Mouse (Mus musculus) myocyte (in vitro differentiated cells): Measurements from ENCODE around the gene Dupd1. TPM values are rescaled to one million over a fixed set of nuclear protein-coding genes. Genes with fewer than 3 reads are reported as not detected.

Source experiments
- H3K27me3 ChIP-seq: one replicate; pipeline ENCODE4 v1.6.1; 2011; ENCODE audit not compliant: control insufficient read depth, insufficient read depth, insufficient read length
- H3K36me3 ChIP-seq: one replicate; pipeline ENCODE4 v1.6.1; 2011; ENCODE audit not compliant: control insufficient read depth, insufficient read depth
- H3K4me2 ChIP-seq: one replicate; pipeline ENCODE4 v1.6.1; 2011; ENCODE audit warnings: low read depth, control low read depth
- H3K4me3 ChIP-seq: one replicate; pipeline ENCODE4 v1.5.1; 2011; ENCODE audit warnings: mild to moderate bottlenecking, control low read depth, moderate library complexity
- H3K79me2 ChIP-seq: one replicate; pipeline ENCODE4 v1.6.1; 2011; ENCODE audit not compliant: control insufficient read depth, insufficient read depth
- H3ac ChIP-seq: one replicate; pipeline ENCODE4 v1.6.1; 2011; ENCODE audit not compliant: control insufficient read depth, insufficient read length
- CEBPB ChIP-seq: IDR thresholded peaks from 2 replicates; pipeline ENCODE4 v1.6.1; 2011; ENCODE audit warnings: mild to moderate bottlenecking, moderate library complexity; ENCODE audit not compliant: poor library complexity, insufficient read depth, severe bottlenecking
- E2F4 ChIP-seq: IDR thresholded peaks from one replicate; pipeline ENCODE4 v1.6.1; 2011; ENCODE audit warnings: mild to moderate bottlenecking, control low read depth, moderate library complexity; ENCODE audit not compliant: insufficient read depth
- MAX ChIP-seq: IDR thresholded peaks from one replicate; pipeline ENCODE4 v1.6.1; 2011; ENCODE audit warnings: low read depth, mild to moderate bottlenecking, control low read depth
- MYOD1 ChIP-seq, 3 experiments: IDR thresholded peaks; one replicate each; pipeline ENCODE4 v1.6.1; 2011; ENCODE audit warnings: control low read depth in 2 of 3, low read depth in 2 of 3, mild to moderate bottlenecking in 2 of 3, moderate library complexity in 1 of 3; ENCODE audit not compliant: insufficient read length in 2 of 3, control insufficient read depth in 1 of 3
- MYOG ChIP-seq, 3 experiments: IDR thresholded peaks; one replicate each; pipeline ENCODE4 v1.6.1; 2011; ENCODE audit warnings: control low read depth in 2 of 3, low read depth in 2 of 3, mild to moderate bottlenecking in 2 of 3; ENCODE audit not compliant: insufficient read length in 2 of 3, control insufficient read depth in 1 of 3, insufficient read depth in 1 of 3
- POLR2A ChIP-seq: IDR thresholded peaks from one replicate; pipeline ENCODE4 v1.6.1; 2011; ENCODE audit warnings: low read depth, mild to moderate bottlenecking, control low read depth, moderate library complexity; ENCODE audit not compliant: insufficient read length
- POLR2AphosphoS2 ChIP-seq: IDR thresholded peaks from one replicate; pipeline ENCODE4 v1.6.1; 2011; ENCODE audit warnings: low read depth, control low read depth; ENCODE audit not compliant: insufficient read length
- REST ChIP-seq: IDR thresholded peaks from one replicate; pipeline ENCODE4 v1.6.1; 2011; ENCODE audit warnings: mild to moderate bottlenecking, control low read depth, moderate library complexity; ENCODE audit not compliant: insufficient read depth, insufficient read length
- SRF ChIP-seq: IDR thresholded peaks from one replicate; pipeline ENCODE4 v1.6.1; 2011; ENCODE audit warnings: low read depth; ENCODE audit not compliant: control insufficient read depth, insufficient read length
- TCF12 ChIP-seq: IDR thresholded peaks from one replicate; pipeline ENCODE4 v1.6.1; 2011; ENCODE audit warnings: mild to moderate bottlenecking, control low read depth; ENCODE audit not compliant: poor library complexity, insufficient read depth, severe bottlenecking
- TCF3 ChIP-seq: IDR thresholded peaks from one replicate; pipeline ENCODE4 v1.6.1; 2011; ENCODE audit warnings: low read depth, control low read depth; ENCODE audit not compliant: insufficient read length
- USF1 ChIP-seq: IDR thresholded peaks from one replicate; pipeline ENCODE4 v1.6.1; 2011; ENCODE audit warnings: low read depth, mild to moderate bottlenecking, control low read depth, moderate library complexity
- polyA plus RNA-seq: library from polyadenylated mRNA; unstranded; fragments of >200 nt; fragmentation: generic; extraction: Trizol; gene quantifications from one replicate; pipeline ENCODE4 v1.2.1, GENCODE M21; 2012; ENCODE audit warnings: missing spikeins

Dupd1 gene
- polyA plus RNA-seq: 0.14 TPM

- no peaks in the 10 kb centered on the region for H3K27me3 ChIP-seq
- no peaks in the 10 kb centered on the region for H3K79me2 ChIP-seq
- no peak within 1 kb of the TSS for H3K4me2 ChIP-seq
- H3K4me3 ChIP-seq: no peak within 1 kb of the TSS
- H3ac ChIP-seq: no peak within 1 kb of the TSS
- H3K36me3 ChIP-seq: no peaks in the 10 kb centered on the region
- TF ChIP-seq CEBPB (no peak), E2F4 (no peak), MYOG (IDR thresholded peaks at IDR 0.05; ENCODE audit: control insufficient read depth in 1 of 3, insufficient read depth in 1 of 3, insufficient read length in 2 of 3, low read depth in 2 of 3) (no peak), MYOD1 (IDR thresholded peaks at IDR 0.05; ENCODE audit: control insufficient read depth in 1 of 3, insufficient read length in 2 of 3, low read depth in 2 of 3) (no peak), TCF3 (no peak), MAX (no peak), POLR2AphosphoS2 (no peak), USF1 (no peak), POLR2A (no peak), TCF12 (no peak), REST (no peak), SRF (no peak)
Measured at GRCm38 (mm10) chr14:21714486-21714885, at the start of gene Dupd1. Gene Dupd1, minus strand, starts transcription at chr14:21714576.

DNA sequence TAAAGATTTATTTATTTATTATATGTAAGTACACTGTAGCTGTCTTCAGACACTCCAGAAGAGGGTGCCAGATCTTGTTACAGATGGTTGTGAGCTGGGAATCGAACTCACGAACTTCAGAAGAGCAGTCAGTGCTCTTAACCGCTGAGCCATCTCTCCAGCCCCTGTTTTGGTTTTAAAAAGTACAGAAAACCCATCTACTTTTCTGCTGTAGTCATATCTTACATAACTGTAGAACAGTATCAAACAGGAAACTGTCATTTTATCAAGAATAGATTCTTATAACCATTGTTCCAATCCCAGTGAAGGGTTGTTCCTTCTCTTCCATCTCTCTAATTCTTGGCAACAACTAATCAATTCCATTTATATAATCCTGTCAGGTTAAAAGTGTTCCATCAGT lies 49.4 kb upstream of the Dupd1 start:
- Histone ChIP-seq H3K79me2 (peaks cover 86% of the 10 kb centered on the region), H3ac (no peak overlapping the region), H3K27me3 (no peaks in the 10 kb centered on the region), H3K4me3 (no peak overlapping the region), H3K36me3 (no peaks in the 10 kb centered on the region), H3K4me2 (no peak overlapping the region)
- TF ChIP-seq MYOD1 (IDR thresholded peaks at IDR 0.05; ENCODE audit: control insufficient read depth in 1 of 3, insufficient read length in 2 of 3, low read depth in 2 of 3) (no peak), MAX (no peak), E2F4 (no peak), USF1 (no peak), POLR2A (no peak), TCF3 (no peak), SRF (no peak), POLR2AphosphoS2 (no peak), TCF12 (no peak), MYOG (IDR thresholded peaks at IDR 0.05; ENCODE audit: control insufficient read depth in 1 of 3, insufficient read depth in 1 of 3, insufficient read length in 2 of 3, low read depth in 2 of 3) (no peak), REST (no peak), CEBPB (no peak)

GRCm38 (mm10) chr14:21761560-21761959 lies 47.2 kb upstream of the Dupd1 start:
- H3K79me2 ChIP-seq: peaks cover 88% of the 10 kb centered on the region
- H3K4me3 ChIP-seq: no peak overlapping the region

DNA sequence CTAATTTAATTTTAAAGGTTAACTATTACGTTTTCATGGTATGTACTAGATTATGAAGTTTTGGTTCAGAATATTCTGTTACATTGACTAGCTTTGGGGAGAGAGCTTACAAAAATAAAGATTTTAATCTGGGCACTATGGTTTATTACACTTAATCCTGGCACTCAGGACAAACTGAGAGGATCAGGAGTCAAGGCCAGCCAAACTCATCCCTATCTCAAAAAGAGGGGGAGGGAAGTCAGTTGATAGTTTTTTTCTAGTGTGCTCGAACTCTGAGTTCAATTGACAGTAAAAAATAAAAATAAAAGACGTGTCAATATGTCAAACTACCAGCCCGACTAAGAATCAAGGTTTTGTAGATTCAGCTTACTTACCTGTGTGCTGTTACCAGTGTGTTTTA lies 39.0 kb upstream of the Dupd1 start:
- H3K36me3 ChIP-seq: no peaks in the 10 kb centered on the region
- peaks cover 77% of the 10 kb centered on the region for H3K79me2 ChIP-seq
- no peak overlapping the region for H3ac ChIP-seq
- no peak overlapping the region for H3K4me3 ChIP-seq
- TF ChIP-seq POLR2AphosphoS2: no peak
- TF ChIP-seq E2F4: no peak
- no peak for TF ChIP-seq TCF12
- no peak for TF ChIP-seq MYOD1 (IDR thresholded peaks at IDR 0.05; ENCODE audit: control insufficient read depth in 1 of 3, insufficient read length in 2 of 3, low read depth in 2 of 3)
- no peak for TF ChIP-seq CEBPB
- TF ChIP-seq USF1: no peak
- TF ChIP-seq SRF: no peak
- no peak for TF ChIP-seq MYOG (IDR thresholded peaks at IDR 0.05; ENCODE audit: control insufficient read depth in 1 of 3, insufficient read depth in 1 of 3, insufficient read length in 2 of 3, low read depth in 2 of 3)
- no peak for TF ChIP-seq TCF3
- no peak for TF ChIP-seq MAX
- TF ChIP-seq REST: no peak
- H3K4me2 ChIP-seq: no peak overlapping the region
- no peaks in the 10 kb centered on the region for H3K27me3 ChIP-seq

More at GRCm38 (mm10) chr14:21761560-21761959, 47.2 kb upstream of the Dupd1 start:
- TF ChIP-seq POLR2A (no peak), POLR2AphosphoS2 (no peak), CEBPB (no peak), TCF3 (no peak), USF1 (no peak)
- Histone ChIP-seq H3K4me2 (no peak overlapping the region), H3K36me3 (no peaks in the 10 kb centered on the region), H3ac (no peak overlapping the region), H3K27me3 (no peaks in the 10 kb centered on the region)

DNA sequence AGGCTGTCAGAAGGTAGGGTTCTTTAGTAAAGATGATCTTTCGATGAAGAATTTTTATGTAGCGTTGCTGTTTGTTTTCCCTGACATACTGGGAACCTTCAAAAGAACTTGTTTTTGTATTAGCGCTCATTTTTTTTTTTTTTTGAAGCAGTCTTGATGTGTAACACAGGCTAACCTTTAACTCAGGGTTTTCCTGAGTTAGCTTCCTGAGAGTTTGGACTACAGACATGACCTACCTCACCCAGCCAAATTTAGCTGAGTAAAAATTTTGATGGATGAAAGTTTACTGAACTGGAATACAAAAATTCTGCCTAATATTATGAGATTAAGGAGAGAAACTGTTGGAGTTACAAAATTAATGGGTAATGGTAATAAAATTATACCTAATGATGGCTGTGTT lies 38.0 kb upstream of the Dupd1 start:
- TF ChIP-seq MYOD1 (IDR thresholded peaks at IDR 0.05; ENCODE audit: control insufficient read depth in 1 of 3, insufficient read length in 2 of 3, low read depth in 2 of 3): no peak
- TF ChIP-seq MYOG (IDR thresholded peaks at IDR 0.05; ENCODE audit: control insufficient read depth in 1 of 3, insufficient read depth in 1 of 3, insufficient read length in 2 of 3, low read depth in 2 of 3): no peak
- TF ChIP-seq TCF3: no peak
- TF ChIP-seq SRF: no peak
- no peak for TF ChIP-seq USF1
- no peak for TF ChIP-seq TCF12
- TF ChIP-seq MAX: no peak
- no peak for TF ChIP-seq CEBPB
- no peak for TF ChIP-seq POLR2A
- peak overlapping the region; percentile 90 for H3K4me2 ChIP-seq
- no peaks in the 10 kb centered on the region for H3K36me3 ChIP-seq
- H3K4me3 ChIP-seq: peak overlapping the region; percentile 91
- H3ac ChIP-seq: no peak overlapping the region
- H3K27me3 ChIP-seq: no peaks in the 10 kb centered on the region
- H3K79me2 ChIP-seq: peaks cover 68% of the 10 kb centered on the region
